ENCODE assay signal across 13 mouse cellular contexts in genomic region chr5:27249951-27250350, GRCm38 (mm10).
"Had no signal": no experiment of that assay in that cellular context is flagged by ENCODE, and none has a peak within 500 bp of the region (broad histone marks: within the 10 kb centered on the region; RNA-seq: fewer than 3 reads in every experiment).

No protein-coding gene starts in this region.

- DNase-seq: kidney, postnatal 25 days; lung, adult 2 months; lung, postnatal 4 days; midbrain, embryonic 14.5 days; right cerebral cortex, postnatal 14 days; thymus, adult 2 months; thymus, postnatal 25 days had no signal

- ATAC-seq: lung, postnatal 0 days had no signal

- H3K4me2 ChIP-seq: liver, embryonic 11.5 days; liver, embryonic 15.5 days; neural tube, embryonic 12.5 days; stomach, embryonic 15.5 days had no signal

- H3K9me3 ChIP-seq: liver, embryonic 15.5 days; neural tube, embryonic 12.5 days; stomach, embryonic 15.5 days had no signal

- H3K27ac ChIP-seq: liver, embryonic 15.5 days; midbrain, embryonic 10.5 days; neural tube, embryonic 12.5 days; stomach, embryonic 15.5 days had no signal

- H3K9ac ChIP-seq: liver, embryonic 15.5 days; neural tube, embryonic 12.5 days; stomach, embryonic 15.5 days had no signal

- H3K4me3 ChIP-seq: liver, embryonic 15.5 days; midbrain, embryonic 10.5 days; neural tube, embryonic 12.5 days; stomach, embryonic 15.5 days had no signal

- H3K36me3 ChIP-seq: liver, embryonic 15.5 days; midbrain, embryonic 10.5 days; neural tube, embryonic 12.5 days; stomach, embryonic 15.5 days had no signal

- H3K27me3 ChIP-seq: liver, embryonic 15.5 days; neural tube, embryonic 12.5 days; stomach, embryonic 15.5 days had no signal

- H3K4me1 ChIP-seq: liver, embryonic 15.5 days; neural tube, embryonic 12.5 days; stomach, embryonic 15.5 days had no signal
